Mouse (Mus musculus): ENCODE measurements around the gene Prkaca. TPM values are rescaled to one million over a fixed set of nuclear protein-coding genes. Genes with fewer than 3 reads are reported as not detected.

Gene Prkaca
- polyA plus RNA-seq, 1 experiment from 2014 or later = 101 TPM

- no peak overlapping the region for H3K4me3 ChIP-seq (ENCODE audit: low read depth, low read length)
- H3K36me3 ChIP-seq (ENCODE audit: control insufficient read depth, insufficient read depth, low read length) = peaks cover 7% of the 10 kb centered on the region; the same call in 1 of the 2 replicates
- 90% methylated on average over 7 of the region's 7 CpGs for WGBS
- H3K9ac ChIP-seq (replicated peaks; ENCODE audit: low read depth, low read length) = no peak overlapping the region
- H3K27ac ChIP-seq (ENCODE audit: low read length) = no peak overlapping the region
- H3K27me3 ChIP-seq (ENCODE audit: control insufficient read depth, insufficient read depth, low read length) = no peaks in the 10 kb centered on the region
- H3K9me3 ChIP-seq (ENCODE audit: control insufficient read depth, low read depth, low read length) = no peaks in the 10 kb centered on the region
- H3K4me1 ChIP-seq (ENCODE audit: control insufficient read depth, insufficient read depth, low read length) = 0 out of 2 replicates have a peak, but pooled peaks cover 3% of the 10 kb centered on the region
- H3K4me2 ChIP-seq (replicated peaks; ENCODE audit: low read depth, low read length) = no peak overlapping the region
- ATAC-seq (ENCODE audit: insufficient number of reproducible peaks, insufficient read depth, low FRiP score, low read depth) = no peak
These were observed 5.1 kb upstream of the Prkaca start for GRCm38 (mm10) chr8:83967701-83968100.

DNA sequence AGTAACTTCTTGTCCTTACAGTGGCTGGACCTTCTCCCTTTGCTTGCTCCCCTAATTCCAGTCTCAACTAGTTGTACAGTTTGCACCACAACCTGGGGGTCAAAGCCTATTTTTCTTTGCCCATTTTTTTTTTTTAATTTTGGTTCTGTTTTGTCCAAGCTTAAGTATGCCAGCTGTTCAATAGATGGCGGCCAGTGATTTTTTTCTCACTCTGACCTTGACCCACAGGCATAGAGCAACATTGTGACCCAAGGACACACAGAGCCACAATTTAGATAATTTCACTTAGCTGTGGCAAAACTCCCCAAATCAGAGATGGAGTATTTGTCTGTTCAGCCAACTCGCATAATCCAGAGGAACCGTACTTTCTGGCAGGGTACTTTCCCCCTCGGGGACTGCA is 1.7 kb upstream of the Prkaca start:
- 89% methylated on average over 4 of the region's 4 CpGs for WGBS
- no peak for ATAC-seq (ENCODE audit: insufficient number of reproducible peaks, insufficient read depth, low FRiP score, low read depth)
- Histone ChIP-seq H3K36me3 (ENCODE audit: control insufficient read depth, insufficient read depth, low read length) (peaks cover 7% of the 10 kb centered on the region; the same call in 1 of the 2 replicates), H3K27me3 (ENCODE audit: control insufficient read depth, insufficient read depth, low read length) (no peaks in the 10 kb centered on the region), H3K4me2 (replicated peaks; ENCODE audit: low read depth, low read length) (no peak overlapping the region), H3K4me1 (ENCODE audit: control insufficient read depth, insufficient read depth, low read length) (peaks cover 12% of the 10 kb centered on the region; the same call in 1 of the 2 replicates), H3K27ac (ENCODE audit: low read length) (no peak overlapping the region), H3K9ac (replicated peaks; ENCODE audit: low read depth, low read length) (no peak overlapping the region), H3K9me3 (ENCODE audit: control insufficient read depth, low read depth, low read length) (no peaks in the 10 kb centered on the region), H3K4me3 (ENCODE audit: low read depth, low read length) (no peak overlapping the region)

- Histone ChIP-seq H3K4me3 (ENCODE audit: low read depth, low read length) (0 out of 2 replicates have a peak overlapping the region, but pooled peaks have one; percentile 90), H3K4me2 (replicated peaks; ENCODE audit: low read depth, low read length) (peak overlapping the region; percentile 81), H3K4me1 (ENCODE audit: control insufficient read depth, insufficient read depth, low read length) (peaks cover 12% of the 10 kb centered on the region; the same call in 1 of the 2 replicates), H3K36me3 (ENCODE audit: control insufficient read depth, insufficient read depth, low read length) (peaks cover 7% of the 10 kb centered on the region; the same call in 1 of the 2 replicates), H3K9ac (replicated peaks; ENCODE audit: low read depth, low read length) (no peak overlapping the region; the same call in 1 of the 2 replicates), H3K27me3 (ENCODE audit: control insufficient read depth, insufficient read depth, low read length) (no peaks in the 10 kb centered on the region), H3K9me3 (ENCODE audit: control insufficient read depth, low read depth, low read length) (no peaks in the 10 kb centered on the region), H3K27ac (ENCODE audit: low read length) (no peak overlapping the region)
- no peak for ATAC-seq (ENCODE audit: insufficient number of reproducible peaks, insufficient read depth, low FRiP score, low read depth)
- WGBS = 74% methylated on average over 6 of the region's 6 CpGs
These were observed 1.1 kb upstream of the Prkaca start for GRCm38 (mm10) chr8:83971661-83972060.

GRCm38 (mm10) chr8:83973161-83974031 is 603 bp downstream of the Prkaca start:
- 2% methylated on average over 37 of the region's 37 CpGs for WGBS
- H3K27ac ChIP-seq (ENCODE audit: low read length) = peak overlapping the region; percentile 44; the same call in 1 of the 2 replicates
- H3K4me3 ChIP-seq (ENCODE audit: low read depth, low read length) = peak overlapping the region; percentile 90
- peak overlapping the region; percentile 98 for H3K4me2 ChIP-seq (replicated peaks; ENCODE audit: low read depth, low read length)
- peak overlapping the region; percentile 83 for H3K9ac ChIP-seq (replicated peaks; ENCODE audit: low read depth, low read length)
- H3K27me3 ChIP-seq (ENCODE audit: control insufficient read depth, insufficient read depth, low read length) = no peaks in the 10 kb centered on the region
- no peaks in the 10 kb centered on the region for H3K9me3 ChIP-seq (ENCODE audit: control insufficient read depth, low read depth, low read length)
- peak; percentile 10 for ATAC-seq (ENCODE audit: insufficient number of reproducible peaks, insufficient read depth, low FRiP score, low read depth)
- H3K36me3 ChIP-seq (ENCODE audit: control insufficient read depth, insufficient read depth, low read length) = peaks cover 4% of the 10 kb centered on the region; the same call in 1 of the 2 replicates
- H3K4me1 ChIP-seq (ENCODE audit: control insufficient read depth, insufficient read depth, low read length) = peaks cover 19% of the 10 kb centered on the region; the same call in 1 of the 2 replicates

DNA sequence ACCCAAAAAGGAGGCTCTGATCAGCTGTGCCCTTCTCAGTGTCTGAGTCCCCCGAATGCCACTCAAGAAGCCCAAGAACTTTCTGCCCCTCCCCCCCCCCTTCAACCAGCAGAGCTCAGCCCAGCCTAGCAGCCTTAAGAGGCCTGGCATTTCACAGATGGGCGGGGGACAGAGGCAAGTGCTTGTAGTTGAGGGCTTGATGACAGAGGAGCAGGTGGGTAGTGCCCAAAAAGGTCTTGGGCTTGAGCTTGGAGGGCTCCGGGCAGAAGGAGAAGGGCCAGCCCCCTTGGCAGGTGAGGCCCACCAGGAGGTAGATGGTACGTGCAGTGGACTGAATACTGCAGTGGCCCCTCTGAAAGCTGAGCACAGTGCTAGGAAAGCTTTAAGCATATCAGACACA is 1.7 kb downstream of the Prkaca start:
- Histone ChIP-seq H3K4me1 (ENCODE audit: control insufficient read depth, insufficient read depth, low read length) (peaks cover 19% of the 10 kb centered on the region; the same call in 1 of the 2 replicates), H3K4me2 (replicated peaks; ENCODE audit: low read depth, low read length) (0 out of 2 replicates have a peak overlapping the region, but pooled peaks have one; percentile 1), H3K27ac (ENCODE audit: low read length) (no peak overlapping the region), H3K9ac (replicated peaks; ENCODE audit: low read depth, low read length) (no peak overlapping the region), H3K36me3 (ENCODE audit: control insufficient read depth, insufficient read depth, low read length) (no peaks in the 10 kb centered on the region; the same call in 1 of the 2 replicates), H3K9me3 (ENCODE audit: control insufficient read depth, low read depth, low read length) (no peaks in the 10 kb centered on the region), H3K4me3 (ENCODE audit: low read depth, low read length) (no peak overlapping the region), H3K27me3 (ENCODE audit: control insufficient read depth, insufficient read depth, low read length) (no peaks in the 10 kb centered on the region)
- no peak for ATAC-seq (ENCODE audit: insufficient number of reproducible peaks, insufficient read depth, low FRiP score, low read depth)
- WGBS = 82% methylated on average over 4 of the region's 4 CpGs

DNA sequence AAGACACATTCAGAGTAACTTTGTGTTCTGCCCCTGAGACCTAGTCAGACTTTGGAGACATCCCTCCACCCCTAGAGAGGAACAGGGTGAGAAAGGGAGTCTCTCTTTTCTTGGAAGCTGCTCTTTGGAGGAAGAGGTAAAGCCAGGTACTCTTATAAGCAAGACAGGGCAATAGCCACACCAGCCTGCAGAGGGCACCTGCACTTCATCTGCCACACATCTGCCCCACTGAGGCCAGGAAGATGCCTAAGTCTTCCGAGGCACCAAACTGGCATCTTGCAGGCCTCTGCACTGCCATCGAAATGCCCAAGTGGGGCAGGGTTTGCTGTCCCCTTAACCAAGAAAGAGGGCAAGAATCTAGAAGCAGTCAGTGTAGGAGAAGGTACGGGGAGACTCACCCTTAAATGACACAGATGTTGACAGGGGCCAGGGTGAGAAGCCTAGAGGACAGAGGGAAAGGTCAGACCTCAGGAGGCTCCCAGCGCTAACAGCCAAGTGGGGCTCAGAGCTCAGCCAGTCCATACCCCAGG is 3.4 kb downstream of the Prkaca start:
- Histone ChIP-seq H3K4me3 (ENCODE audit: low read depth, low read length) (no peak overlapping the region), H3K9ac (replicated peaks; ENCODE audit: low read depth, low read length) (no peak overlapping the region), H3K4me2 (replicated peaks; ENCODE audit: low read depth, low read length) (no peak overlapping the region), H3K9me3 (ENCODE audit: control insufficient read depth, low read depth, low read length) (no peaks in the 10 kb centered on the region), H3K4me1 (ENCODE audit: control insufficient read depth, insufficient read depth, low read length) (peaks cover 19% of the 10 kb centered on the region; the same call in 1 of the 2 replicates), H3K27me3 (ENCODE audit: control insufficient read depth, insufficient read depth, low read length) (no peaks in the 10 kb centered on the region), H3K27ac (ENCODE audit: low read length) (no peak overlapping the region), H3K36me3 (ENCODE audit: control insufficient read depth, insufficient read depth, low read length) (peaks cover 9% of the 10 kb centered on the region)
- no peak for ATAC-seq (ENCODE audit: insufficient number of reproducible peaks, insufficient read depth, low FRiP score, low read depth)
- 87% methylated on average over 4 of the region's 4 CpGs for WGBS

GRCm38 (mm10) chr8:83976779-83977350 is 4.1 kb downstream of the Prkaca start:
- H3K36me3 ChIP-seq (ENCODE audit: control insufficient read depth, insufficient read depth, low read length) = peaks cover 16% of the 10 kb centered on the region
- no peaks in the 10 kb centered on the region for H3K9me3 ChIP-seq (ENCODE audit: control insufficient read depth, low read depth, low read length)
- no peaks in the 10 kb centered on the region for H3K27me3 ChIP-seq (ENCODE audit: control insufficient read depth, insufficient read depth, low read length)
- no peak overlapping the region for H3K4me2 ChIP-seq (replicated peaks; ENCODE audit: low read depth, low read length)
- peaks cover 16% of the 10 kb centered on the region; the same call in 1 of the 2 replicates for H3K4me1 ChIP-seq (ENCODE audit: control insufficient read depth, insufficient read depth, low read length)
- ATAC-seq (ENCODE audit: insufficient number of reproducible peaks, insufficient read depth, low FRiP score, low read depth) = no peak
- H3K4me3 ChIP-seq (ENCODE audit: low read depth, low read length) = no peak overlapping the region
- no peak overlapping the region for H3K9ac ChIP-seq (replicated peaks; ENCODE audit: low read depth, low read length)
- 72% methylated on average over 5 of the region's 5 CpGs for WGBS
- H3K27ac ChIP-seq (ENCODE audit: low read length) = no peak overlapping the region

DNA sequence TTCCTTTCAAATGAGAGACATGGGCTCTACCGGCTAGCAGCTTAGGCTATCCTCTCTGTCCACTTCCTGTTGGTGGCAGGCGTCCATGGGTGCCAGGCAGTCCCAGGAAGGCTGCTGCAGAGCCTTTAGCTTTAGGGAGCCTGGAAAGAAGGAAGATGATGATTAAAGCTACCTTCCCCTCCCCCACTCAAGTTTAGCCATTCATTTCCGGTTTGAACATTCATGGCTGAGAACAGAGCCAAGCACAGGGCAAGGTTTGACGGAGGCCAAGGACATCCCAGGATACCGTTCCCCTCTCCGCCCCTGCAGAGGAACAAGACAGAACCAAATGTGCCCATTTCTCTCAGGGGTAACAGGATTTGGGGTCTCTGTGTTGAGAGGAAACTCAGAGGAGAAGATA is 4.9 kb downstream of the Prkaca start:
- Histone ChIP-seq H3K4me2 (replicated peaks; ENCODE audit: low read depth, low read length) (no peak overlapping the region), H3K36me3 (ENCODE audit: control insufficient read depth, insufficient read depth, low read length) (peaks cover 22% of the 10 kb centered on the region), H3K27me3 (ENCODE audit: control insufficient read depth, insufficient read depth, low read length) (no peaks in the 10 kb centered on the region), H3K9me3 (ENCODE audit: control insufficient read depth, low read depth, low read length) (no peaks in the 10 kb centered on the region), H3K4me3 (ENCODE audit: low read depth, low read length) (no peak overlapping the region), H3K27ac (ENCODE audit: low read length) (no peak overlapping the region; the same call in 1 of the 2 replicates), H3K4me1 (ENCODE audit: control insufficient read depth, insufficient read depth, low read length) (peaks cover 16% of the 10 kb centered on the region; the same call in 1 of the 2 replicates), H3K9ac (replicated peaks; ENCODE audit: low read depth, low read length) (no peak overlapping the region)
- ATAC-seq (ENCODE audit: insufficient number of reproducible peaks, insufficient read depth, low FRiP score, low read depth) = no peak
- WGBS = 46% methylated on average over 6 of the region's 6 CpGs
